Mouse (Mus musculus): Measurements from ENCODE around the gene Macrod2.

Gene Macrod2

DNA sequence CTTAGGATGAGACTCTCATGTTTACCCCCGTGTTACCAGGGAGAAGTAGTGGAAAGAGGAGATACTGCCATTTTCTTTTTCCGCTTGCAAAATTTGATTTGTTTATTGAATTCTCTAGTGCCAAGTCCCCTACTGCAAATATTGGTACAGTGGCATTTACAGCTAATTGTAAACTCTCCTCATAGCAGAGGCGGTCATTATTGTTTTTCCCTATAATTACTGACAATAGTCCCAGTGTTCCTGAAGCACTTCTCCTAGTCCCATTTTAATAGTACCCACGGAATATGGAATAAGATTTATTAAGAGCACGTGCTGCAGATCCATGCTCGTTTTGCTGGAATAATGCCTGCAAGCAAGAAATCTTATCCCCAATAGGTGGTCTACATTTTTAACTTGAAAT lies 1518.8 kb downstream of the Macrod2 start:
- intact Hi-C loops (cut with DNase I), result no loop called here

DNA sequence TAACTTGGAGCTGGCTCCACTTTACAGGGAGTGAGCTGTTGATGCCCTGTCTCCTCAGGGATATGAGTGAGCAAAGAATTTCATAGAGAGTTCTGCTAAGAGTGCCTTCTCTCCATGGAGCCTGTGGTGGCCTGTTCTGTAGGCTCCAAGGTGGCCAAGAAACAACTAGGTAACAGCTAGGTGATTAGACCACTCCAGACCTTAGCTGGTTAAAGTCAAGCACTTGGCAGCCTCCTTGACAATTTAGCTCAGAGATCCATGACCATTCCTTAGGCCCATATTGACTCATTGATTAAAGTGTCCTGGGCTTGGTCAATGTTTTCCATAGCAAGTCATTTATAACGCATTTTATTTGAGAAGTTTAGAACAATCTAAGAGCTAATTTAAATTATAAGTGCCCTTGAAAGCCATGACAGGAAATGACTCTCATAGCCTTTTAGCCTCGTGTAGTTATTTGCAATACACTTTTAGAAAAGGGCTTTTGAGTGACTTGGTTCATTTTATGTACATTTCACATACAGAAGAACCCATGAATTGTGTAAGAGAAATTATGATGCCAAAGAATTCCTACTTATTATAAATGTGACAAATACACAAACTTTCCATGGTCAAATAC lies 1525.4 kb downstream of the Macrod2 start:
- intact Hi-C loops (cut with DNase I), result no loop called here

DNA sequence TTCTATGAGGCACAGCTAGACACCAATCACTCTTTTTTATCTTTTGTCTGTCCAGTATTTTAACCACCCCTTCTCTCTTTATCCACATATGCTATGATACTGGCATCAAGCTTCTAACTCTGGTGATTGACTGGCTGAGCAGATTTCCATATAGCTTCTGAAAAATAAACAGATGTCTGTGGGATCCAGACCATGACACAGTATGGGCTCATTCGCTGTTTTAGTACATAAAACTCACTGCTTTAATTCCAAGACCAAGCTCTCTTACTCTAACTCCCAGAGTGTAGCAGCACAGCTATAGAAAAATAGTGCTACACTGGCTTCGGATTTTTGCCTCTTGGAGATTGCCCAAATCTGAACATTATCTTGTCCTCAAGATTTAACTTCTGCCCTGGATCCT lies 1540.0 kb downstream of the Macrod2 start:
- intact Hi-C loops (cut with DNase I), result no loop called here

DNA sequence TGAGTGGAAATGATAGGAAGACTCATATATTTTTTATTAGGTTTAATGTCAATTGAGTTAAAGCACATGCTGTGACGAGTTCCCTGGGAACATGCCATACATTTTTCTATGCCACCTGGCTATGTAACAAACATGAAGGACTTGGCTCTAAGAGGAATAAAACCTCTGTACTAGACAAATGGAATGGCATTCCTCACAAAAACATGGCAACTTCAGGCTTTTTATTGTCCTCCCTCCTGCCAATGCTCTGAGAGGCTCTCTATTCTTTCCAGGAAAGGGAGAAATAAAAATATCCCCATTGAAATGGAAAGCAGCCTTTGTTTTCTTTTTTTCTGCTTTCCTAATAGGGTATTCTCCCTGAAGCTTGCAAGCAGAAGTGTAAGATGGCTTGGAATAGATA lies 1559.7 kb downstream of the Macrod2 start:
- intact Hi-C loops (cut with DNase I), result no loop called here

DNA sequence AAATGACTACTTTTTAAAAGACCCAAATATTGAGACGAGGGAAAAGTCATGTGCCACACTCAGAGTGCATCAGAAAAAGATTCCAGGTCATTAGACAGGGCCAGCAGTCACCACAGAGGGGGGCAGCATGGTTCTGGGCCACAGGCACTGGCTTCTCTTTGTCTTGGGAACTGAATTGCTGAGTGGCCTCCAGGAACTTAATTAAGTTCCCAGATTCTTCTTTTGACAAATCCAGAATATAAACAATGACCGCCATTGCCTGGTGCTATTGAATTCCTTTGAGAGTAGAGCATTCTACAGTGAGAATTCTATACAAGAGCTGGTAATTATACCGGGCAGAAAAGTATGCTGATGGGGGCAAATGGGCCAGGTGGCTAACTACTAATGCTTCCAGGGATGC lies 1560.1 kb downstream of the Macrod2 start:
- intact Hi-C loops (cut with DNase I), result no loop called here

DNA sequence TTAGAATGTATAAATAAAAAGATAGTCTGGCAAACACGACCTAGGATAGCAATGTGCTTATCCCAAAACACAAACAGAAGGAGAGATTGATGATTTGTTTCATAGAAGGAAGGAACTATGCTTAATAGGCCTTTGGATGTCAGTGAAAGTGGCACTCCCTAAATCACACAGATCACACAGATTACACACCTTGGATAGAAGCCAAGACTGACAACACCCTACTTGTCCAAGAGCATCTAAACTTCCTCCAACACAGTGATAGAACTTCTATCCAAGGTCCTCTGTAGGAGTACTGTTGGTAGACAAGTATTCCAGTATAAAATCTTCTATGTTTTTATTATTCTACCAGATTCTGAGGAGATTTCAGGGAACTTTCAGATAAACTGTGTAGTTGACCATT lies 1567.8 kb downstream of the Macrod2 start:
- intact Hi-C loops (cut with DNase I), result no loop called here

DNA sequence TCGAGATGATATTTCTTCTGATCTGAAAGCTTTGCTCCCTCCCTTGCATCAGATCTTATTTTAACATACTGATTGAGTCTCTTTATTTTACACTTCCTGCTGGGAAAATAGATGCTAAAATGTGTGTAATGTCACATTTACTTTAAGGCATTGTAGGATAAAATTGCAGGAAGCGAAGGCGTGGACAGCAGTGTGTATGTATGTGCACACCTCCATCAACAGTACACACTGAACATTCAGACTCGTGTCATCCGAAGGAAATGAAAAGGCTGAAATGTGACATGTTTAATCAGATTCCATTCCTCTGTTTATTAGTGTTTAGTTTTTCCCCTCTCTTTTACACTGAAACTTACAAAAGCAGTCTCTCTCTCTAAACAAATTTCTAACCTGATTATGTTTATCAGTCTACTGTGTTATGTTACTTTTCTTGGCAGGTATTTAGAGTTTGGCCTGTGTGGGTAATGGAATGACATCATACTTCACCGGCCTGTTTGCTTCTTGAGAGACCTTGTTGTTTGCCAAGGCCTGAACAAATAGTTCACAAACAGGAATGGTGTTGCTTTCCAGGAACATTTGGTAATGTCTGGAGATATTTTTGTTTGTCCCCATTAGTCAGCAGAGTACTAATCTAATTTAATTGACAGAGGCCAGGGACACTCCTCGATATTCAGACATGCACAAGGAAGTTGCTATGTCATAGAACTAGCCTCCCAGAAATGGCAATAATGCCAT lies 1588.7 kb downstream of the Macrod2 start:
- intact Hi-C loops (cut with DNase I), result no loop called here

DNA sequence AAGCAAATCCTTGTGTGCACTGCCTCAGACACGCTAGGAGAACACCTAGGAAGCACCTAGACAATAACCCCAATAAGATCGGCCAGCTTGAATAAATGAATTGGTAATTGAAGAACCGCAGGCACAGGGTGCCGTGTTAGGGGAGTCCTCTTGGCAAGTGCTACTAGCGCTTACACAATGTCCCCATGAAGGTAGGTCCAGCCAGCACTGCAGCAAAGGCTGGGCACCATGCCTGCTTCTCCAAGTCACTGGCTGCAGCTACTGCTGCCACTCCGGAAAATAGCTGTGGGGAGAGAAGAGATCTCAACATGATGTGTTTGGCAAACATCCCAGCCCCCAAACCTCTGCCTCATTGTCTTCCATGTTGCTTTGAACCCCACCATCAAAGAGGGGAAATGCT lies 1603.8 kb downstream of the Macrod2 start:
- intact Hi-C loops (cut with DNase I), result no loop called here

DNA sequence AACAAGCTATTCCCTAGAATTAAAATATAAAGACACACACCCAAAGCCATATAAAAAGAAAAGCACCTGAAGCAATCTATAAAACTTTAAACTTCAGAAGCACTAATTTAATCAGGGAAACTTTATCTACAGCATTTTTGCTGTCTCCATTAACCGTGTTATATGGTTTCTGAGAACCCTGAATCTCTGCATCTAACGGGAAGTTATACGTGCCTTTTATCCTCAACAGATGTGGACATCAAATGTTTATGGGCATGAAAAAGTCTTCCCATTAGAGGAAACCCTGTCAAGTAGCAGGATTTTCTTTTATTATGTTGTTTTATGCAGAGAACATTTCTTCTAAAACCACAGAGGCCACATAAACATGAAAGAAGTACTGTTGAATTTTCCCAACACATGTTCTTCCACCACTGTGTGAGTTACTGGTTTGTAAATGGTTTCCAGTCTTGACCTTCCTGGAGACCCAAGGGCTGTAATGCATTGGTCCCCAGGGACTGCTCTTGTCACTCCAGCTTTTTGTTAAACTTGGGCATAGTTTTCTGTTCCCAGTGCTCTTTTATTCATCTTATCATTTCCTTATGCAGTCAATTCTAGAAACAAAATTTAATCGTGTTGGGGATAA lies 1629.5 kb downstream of the Macrod2 start:
- intact Hi-C loops (cut with DNase I), result no loop called here

DNA sequence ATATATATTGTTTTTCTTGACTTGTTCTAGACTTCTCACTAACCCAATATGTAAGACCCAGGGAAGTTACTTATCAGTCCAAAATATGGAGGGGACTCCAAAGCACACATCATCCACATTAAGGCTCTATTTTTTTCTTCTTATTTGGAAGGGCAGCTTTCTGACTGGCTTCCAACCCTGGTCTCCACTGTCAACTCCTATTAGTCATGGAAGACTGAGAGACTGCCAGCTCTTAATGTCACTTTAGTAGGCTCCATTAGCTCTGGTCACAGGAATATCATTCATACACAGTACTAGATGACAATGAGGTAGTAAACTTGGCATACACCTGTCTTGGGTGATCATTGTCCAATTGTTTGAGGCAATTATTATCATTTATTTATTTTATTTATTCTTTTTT lies 1631.6 kb downstream of the Macrod2 start:
- intact Hi-C loops (cut with DNase I), result no loop called here

DNA sequence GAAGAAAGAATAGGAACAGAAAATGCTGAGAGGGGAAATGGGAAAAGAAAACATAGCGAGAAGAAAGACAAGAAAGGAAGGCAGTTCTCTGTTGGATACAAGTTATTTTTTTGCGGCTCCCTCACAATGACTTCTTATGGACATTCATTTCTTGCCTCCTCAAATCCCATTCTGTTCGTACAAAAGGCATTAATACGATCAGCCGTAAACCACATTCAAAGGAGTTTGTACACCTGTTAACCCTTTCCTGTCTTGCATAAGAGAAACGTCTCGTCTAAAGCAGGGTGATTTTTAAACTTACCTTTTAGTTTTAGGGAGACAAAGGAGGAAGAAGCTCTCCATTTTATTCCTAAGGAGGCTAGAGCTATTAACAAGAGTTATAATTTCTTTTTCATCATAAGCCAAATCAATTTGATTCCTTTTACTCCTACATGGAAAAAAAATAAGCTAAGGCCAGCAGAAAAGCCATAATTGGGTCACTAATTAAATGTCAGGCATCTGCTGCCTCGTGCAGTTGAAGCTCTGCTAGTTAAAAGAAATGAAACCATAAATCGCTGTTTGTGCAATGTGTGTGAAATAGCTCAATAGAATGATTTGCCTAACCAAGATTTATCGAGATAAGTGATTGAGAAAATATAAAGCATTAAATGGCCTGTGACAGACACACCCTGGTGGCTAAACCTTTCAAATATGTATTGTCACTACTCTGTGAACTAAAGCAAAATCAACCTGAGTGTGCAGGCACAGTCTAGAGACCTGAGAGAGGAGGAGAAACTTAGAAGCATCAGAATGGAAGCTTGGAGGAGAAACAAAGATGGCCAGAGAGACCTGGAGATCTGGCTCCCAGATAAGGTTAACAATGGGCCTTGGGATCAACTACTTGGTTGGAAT lies 1635.9 kb downstream of the Macrod2 start:
- intact Hi-C loops (cut with DNase I), result no loop called here

DNA sequence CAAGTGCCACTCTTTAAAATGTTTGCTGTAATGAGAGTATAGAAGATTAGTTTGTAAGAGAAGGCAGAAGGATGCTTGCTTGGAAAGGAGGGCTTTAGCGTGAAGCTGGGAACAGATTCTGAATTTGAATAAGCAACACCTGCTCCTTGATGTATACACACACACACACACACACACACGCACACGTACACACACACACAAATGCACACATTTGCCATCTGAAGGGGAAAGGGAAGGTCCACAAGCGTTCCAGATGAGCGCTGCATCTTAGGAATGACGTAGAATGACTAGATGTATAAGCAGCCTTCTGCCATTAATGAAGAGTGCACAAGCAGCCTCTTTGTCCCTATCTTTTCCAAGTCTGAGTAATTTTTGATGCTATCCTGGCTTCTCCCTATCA lies 1660.5 kb downstream of the Macrod2 start:
- intact Hi-C loops (cut with DNase I), result no loop called here

DNA sequence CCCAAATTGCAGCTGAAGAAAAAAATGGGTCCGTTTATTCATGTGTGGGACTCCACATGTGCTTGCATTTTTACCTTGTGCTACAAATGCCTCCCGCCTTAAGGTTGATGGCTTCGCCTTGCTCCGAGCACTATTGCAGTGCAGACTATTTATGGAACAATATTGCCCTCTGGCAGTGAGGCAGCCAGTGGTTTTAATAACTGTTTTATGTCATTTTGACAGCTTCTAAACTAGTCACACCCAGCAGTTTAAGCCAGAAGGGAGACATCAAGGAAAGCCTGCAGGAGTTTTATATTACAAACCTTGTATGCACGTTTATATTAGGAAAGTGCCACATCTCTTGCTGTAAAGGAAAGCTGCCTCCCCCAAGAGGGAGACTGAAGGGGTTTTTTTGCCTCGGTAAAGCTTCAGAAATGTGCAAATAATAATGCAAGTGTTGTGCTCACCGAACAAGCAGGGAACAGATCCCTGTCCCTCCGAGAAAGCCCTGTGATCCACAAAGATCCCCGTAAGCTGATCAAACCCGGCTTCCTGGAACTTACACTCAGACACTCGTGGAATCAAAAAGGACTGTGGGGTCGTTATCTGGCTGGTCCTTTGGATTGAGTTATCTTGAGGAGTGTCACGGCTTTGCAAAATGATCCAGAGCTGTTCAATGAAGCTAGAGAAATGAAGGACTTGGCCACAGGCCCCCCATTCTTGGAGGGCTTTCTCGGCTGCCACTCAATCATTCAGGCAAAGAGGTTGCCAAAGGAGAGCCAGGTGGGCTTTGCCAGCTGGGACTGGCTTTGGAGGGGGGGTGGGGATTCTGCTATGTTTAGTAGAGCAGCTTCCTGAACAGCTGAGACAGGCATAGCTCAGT lies 1663.0 kb downstream of the Macrod2 start:
- intact Hi-C loops (cut with DNase I), result no loop called here

DNA sequence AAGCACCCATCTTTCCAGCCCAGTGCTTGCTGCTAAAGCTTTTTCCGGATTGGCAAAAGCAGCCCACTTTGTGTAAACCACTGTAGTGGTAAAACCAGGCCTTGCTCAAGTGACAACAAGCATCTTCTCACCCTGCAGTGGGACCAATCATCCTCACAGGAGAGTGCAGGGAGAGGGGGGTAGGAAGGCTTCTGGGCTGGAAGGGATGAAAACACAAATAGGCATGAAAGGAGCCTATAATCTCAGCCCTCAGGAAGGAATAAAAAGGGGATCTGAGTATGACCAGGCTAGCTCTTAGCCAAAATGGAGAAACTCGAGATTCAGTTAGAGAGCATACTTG lies 1663.6 kb downstream of the Macrod2 start:
- intact Hi-C loops (cut with DNase I), result no loop called here

DNA sequence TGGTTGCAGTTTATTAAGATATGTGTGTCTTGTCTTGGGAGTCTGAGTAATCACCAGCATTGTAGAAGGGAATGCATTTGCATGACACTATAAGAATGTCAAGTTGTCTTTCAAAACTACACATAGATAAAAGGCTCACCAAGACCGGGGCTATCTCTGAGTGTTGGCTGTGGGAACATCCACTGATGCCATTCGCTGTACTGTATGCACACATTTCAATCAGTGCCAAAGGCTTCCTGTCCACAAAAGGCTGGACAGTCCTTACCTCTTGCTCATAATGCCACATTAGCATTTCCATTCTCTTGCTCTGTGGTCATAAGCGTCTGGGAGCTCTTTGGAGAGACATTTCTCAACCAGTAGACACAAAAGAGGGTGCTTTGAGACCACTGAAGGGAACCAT lies 1713.8 kb downstream of the Macrod2 start:
- intact Hi-C loops (cut with DNase I), result no loop called here

DNA sequence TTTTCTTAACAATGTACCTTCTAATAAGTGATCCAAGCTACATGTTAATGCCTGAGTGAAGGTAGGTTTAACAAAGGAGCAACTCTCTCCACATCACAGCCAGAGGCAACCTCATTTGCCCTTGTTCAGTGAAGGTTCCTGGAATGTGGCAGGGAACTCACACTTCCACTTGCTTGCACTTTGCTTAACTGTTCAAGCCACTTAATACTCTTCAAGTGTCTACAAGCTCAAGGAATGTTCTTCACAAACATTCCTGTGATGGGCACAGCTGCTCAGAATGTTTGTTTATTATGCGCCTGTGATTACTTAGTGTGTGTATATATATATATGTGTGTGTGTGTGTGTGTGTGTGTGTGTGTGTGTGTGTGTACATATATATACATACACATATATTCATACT lies 1721.5 kb downstream of the Macrod2 start:
- intact Hi-C loops (cut with DNase I), result no loop called here

DNA sequence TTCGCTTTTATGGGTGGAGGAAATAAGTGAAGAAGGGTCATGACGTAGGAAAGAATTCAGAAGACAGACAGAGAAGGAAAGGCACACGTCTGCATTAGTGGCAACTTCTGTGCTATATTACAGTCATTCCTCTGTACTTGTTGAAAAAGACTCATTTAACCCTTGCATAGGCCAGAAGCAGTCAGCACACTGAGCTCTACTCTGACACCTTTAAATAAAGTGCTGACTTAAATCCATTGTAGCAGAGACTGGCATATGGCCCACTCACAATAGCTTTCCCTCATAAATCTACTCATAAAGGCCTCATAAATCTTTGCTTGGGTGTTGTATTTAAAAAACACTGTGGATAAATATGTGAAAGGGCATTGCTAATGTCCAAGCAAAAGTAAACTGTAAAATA lies 1733.0 kb downstream of the Macrod2 start:
- intact Hi-C loops (cut with DNase I), result no loop called here

DNA sequence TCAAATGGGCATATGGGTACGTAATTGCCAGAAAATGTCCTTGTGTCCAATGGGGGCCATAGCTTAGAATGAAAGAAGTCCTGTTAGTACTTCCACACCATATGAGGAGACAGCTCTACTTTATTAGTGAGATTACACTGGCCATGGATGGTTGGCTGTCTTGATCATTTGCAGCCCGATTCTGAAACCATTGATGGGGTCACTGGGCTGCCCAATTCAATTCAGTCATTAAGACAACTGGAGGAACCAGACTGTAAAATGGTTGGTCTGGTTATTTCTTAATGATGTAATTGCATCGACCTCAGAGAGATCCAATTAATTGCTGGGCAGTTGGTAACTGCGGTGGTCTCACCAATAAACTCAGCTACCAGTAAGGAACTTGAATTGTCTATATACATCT lies 1734.1 kb downstream of the Macrod2 start:
- intact Hi-C loops (cut with DNase I), result no loop called here

DNA sequence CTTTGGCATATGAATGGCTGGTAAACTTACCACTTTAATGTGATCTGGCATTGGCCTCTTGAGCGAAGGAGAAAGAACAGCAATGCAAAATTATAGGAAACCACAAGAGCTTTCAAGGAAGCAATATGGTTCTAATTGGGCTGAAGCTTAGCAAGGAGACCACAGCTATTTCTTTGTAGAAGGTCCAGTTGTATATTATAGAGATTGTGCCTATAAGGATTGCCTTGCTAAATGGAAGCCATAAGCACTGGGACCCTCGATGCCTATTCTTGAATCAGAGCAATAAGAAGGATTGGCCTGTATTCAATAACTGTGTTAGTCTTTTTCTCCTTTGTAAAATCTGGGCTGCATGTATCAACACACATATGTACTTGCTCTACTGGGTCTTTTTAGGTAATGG lies 1754.2 kb downstream of the Macrod2 start:
- intact Hi-C loops (cut with DNase I), result no loop called here

DNA sequence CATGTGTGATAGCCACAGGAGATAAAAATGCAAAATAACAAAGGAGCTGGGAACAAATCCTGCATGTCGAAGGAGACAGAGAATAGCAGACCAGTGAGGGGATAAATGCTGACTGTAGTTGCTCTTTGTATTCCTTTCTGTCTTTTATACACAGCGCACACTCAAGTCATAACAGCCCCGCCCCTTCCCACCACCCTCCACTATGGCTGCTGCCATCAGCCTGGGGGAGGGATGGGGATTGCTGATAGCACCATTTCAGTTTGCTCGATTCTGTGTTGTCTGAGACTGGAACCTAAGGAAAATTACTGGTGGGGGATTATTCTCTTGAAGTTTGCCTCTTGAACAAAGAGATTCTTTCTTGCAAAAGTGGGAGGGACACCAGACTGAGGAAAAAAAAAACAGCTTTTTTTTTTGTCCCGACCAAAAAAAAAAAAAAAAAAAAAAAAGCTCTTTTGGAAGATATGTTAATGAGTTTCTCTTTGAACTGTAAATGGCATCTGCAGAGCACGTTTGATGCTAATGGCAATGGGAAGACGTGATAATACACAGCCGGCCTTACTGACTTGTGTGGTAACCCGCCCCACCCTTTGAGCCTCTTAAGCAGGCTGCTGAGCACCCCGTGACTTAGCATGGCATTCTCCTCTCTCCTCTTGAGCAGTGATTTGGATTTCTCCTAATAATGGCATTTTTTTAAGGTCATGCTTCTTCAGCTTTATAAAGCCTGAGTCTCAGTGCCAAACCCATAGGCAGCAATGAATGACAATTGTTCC lies 1768.6 kb downstream of the Macrod2 start:
- intact Hi-C loops (cut with DNase I), result no loop called here

Measured in adrenal gland (tissue).